Mouse (Mus musculus): ENCODE data around the gene Stard13. TPM values are rescaled to one million over a fixed set of nuclear protein-coding genes. Genes with fewer than 3 reads are reported as not detected.

The Stard13 gene
- polyA plus RNA-seq, 1 experiment: 1.9 TPM

DNA sequence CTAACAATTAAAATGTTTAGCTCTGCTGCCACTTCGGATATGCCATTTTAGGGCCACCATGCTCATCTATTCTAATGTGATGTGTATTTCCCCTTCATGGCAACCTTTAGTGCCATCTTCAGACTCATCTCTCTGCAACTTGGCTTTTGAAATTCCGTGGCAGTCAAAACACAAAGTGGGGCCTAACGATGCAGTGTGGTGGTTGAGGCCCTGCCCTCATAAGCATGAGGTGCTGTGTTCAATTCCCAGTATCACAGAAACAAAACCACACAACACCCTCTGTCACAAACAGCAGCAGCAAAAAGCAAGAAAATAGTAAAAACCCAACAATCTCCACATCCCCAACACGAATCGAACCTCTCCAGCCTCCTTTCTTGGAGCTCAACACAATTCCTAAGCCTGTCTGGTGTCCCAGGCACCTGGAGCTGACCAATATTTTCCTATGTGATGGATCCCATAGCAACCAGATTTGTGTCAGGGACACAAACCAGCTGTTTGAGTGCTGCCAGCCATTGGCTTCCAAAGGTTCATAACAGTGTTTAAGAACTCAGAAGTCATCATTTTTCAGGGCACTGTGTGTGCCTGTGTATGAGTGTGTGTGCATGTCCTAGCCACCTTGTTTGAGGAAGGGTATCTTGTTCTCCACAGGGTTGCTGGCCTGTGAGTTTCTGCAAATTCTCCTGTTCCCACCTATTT is 117.3 kb downstream of the Stard13 start:
- Histone ChIP-seq H3K4me1 (replicated peaks; ENCODE audit: control insufficient read depth, insufficient read depth, low read length) (no peaks in the 10 kb centered on the region), H3K4me3 (ENCODE audit: control insufficient read depth, insufficient read depth, low read length) (no peak overlapping the region), H3K27ac (ENCODE audit: control insufficient read depth, insufficient read depth, low read length) (no peak overlapping the region), H3K27me3 (ENCODE audit: control insufficient read depth, insufficient read depth, low read length) (no peaks in the 10 kb centered on the region), H3K36me3 (ENCODE audit: control insufficient read depth, insufficient read depth, low read length) (no peaks in the 10 kb centered on the region)
- no peak for TF ChIP-seq CTCF (IDR thresholded peaks at IDR 0.05; ENCODE audit: borderline replicate concordance, control insufficient read depth, extremely low read depth, insufficient read depth, low read length, poor library complexity)
- no peak for TF ChIP-seq POLR2A (IDR thresholded peaks at IDR 0.05; ENCODE audit: control insufficient read depth, extremely low read depth, insufficient read depth, low read length, poor library complexity)
- 92% methylated on average over 5 of the region's 5 CpGs for WGBS
- DNase-seq: no peak

- no peak overlapping the region for H3K27ac ChIP-seq (ENCODE audit: control insufficient read depth, insufficient read depth, low read length)
These were observed 120.9 kb downstream of the Stard13 start for GRCm38 (mm10) chr5:151112743-151113142.

GRCm38 (mm10) chr5:151111080-151111871 is 122.4 kb downstream of the Stard13 start:
- no peak for DNase-seq
- Histone ChIP-seq H3K27me3 (ENCODE audit: control insufficient read depth, insufficient read depth, low read length) (no peaks in the 10 kb centered on the region), H3K4me3 (ENCODE audit: control insufficient read depth, insufficient read depth, low read length) (no peak overlapping the region), H3K27ac (ENCODE audit: control insufficient read depth, insufficient read depth, low read length) (no peak overlapping the region), H3K4me1 (replicated peaks; ENCODE audit: control insufficient read depth, insufficient read depth, low read length) (no peaks in the 10 kb centered on the region), H3K36me3 (ENCODE audit: control insufficient read depth, insufficient read depth, low read length) (no peaks in the 10 kb centered on the region)
- WGBS: 93% methylated on average over 7 of the region's 7 CpGs
- TF ChIP-seq CTCF (IDR thresholded peaks at IDR 0.05; ENCODE audit: borderline replicate concordance, control insufficient read depth, extremely low read depth, insufficient read depth, low read length, poor library complexity) (no peak), POLR2A (IDR thresholded peaks at IDR 0.05; ENCODE audit: control insufficient read depth, extremely low read depth, insufficient read depth, low read length, poor library complexity) (no peak)

More at GRCm38 (mm10) chr5:151112743-151113142, 120.9 kb downstream of the Stard13 start:
- 96% methylated on average over 9 of the region's 9 CpGs for WGBS
- no peaks in the 10 kb centered on the region for H3K27me3 ChIP-seq (ENCODE audit: control insufficient read depth, insufficient read depth, low read length)
- no peak overlapping the region for H3K4me3 ChIP-seq (ENCODE audit: control insufficient read depth, insufficient read depth, low read length)
- H3K36me3 ChIP-seq (ENCODE audit: control insufficient read depth, insufficient read depth, low read length): no peaks in the 10 kb centered on the region
- DNase-seq: no peak
- TF ChIP-seq CTCF (IDR thresholded peaks at IDR 0.05; ENCODE audit: borderline replicate concordance, control insufficient read depth, extremely low read depth, insufficient read depth, low read length, poor library complexity) (no peak), POLR2A (IDR thresholded peaks at IDR 0.05; ENCODE audit: control insufficient read depth, extremely low read depth, insufficient read depth, low read length, poor library complexity) (no peak)
- H3K4me1 ChIP-seq (replicated peaks; ENCODE audit: control insufficient read depth, insufficient read depth, low read length): no peaks in the 10 kb centered on the region

- Histone ChIP-seq H3K36me3 (ENCODE audit: control insufficient read depth, insufficient read depth, low read length) (no peaks in the 10 kb centered on the region), H3K27ac (ENCODE audit: control insufficient read depth, insufficient read depth, low read length) (no peak overlapping the region), H3K4me1 (replicated peaks; ENCODE audit: control insufficient read depth, insufficient read depth, low read length) (no peaks in the 10 kb centered on the region), H3K27me3 (ENCODE audit: control insufficient read depth, insufficient read depth, low read length) (no peaks in the 10 kb centered on the region), H3K4me3 (ENCODE audit: control insufficient read depth, insufficient read depth, low read length) (no peak overlapping the region)
- no peak for DNase-seq
- TF ChIP-seq POLR2A (IDR thresholded peaks at IDR 0.05; ENCODE audit: control insufficient read depth, extremely low read depth, insufficient read depth, low read length, poor library complexity): no peak
- TF ChIP-seq CTCF (IDR thresholded peaks at IDR 0.05; ENCODE audit: borderline replicate concordance, control insufficient read depth, extremely low read depth, insufficient read depth, low read length, poor library complexity): no peak
- WGBS: 82% methylated on average over 6 of the region's 6 CpGs
These were observed 123.2 kb downstream of the Stard13 start for GRCm38 (mm10) chr5:151110461-151110908.

DNA sequence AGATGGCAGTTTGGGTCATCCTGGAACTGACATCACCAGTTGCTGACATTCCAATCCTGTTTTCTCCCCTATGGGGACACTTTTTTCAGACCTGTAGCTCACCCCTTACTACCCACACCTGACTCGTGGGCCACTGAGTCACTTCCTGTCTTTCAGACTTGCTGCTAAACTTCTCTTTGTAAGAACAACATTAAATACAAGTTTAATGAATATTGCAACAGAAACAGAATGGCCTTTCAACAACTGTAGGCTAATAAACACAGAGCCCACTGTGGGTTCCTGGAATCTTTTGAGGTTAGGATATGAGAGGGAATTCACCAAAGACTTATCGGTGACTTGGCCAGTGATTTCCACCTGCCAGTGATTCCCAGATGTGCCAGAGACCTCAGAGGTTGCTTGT is 123.8 kb downstream of the Stard13 start:
- no peaks in the 10 kb centered on the region for H3K36me3 ChIP-seq (ENCODE audit: control insufficient read depth, insufficient read depth, low read length)
- H3K27ac ChIP-seq (ENCODE audit: control insufficient read depth, insufficient read depth, low read length): no peak overlapping the region
- 44% methylated on average over 2 of the region's 2 CpGs for WGBS
- no peaks in the 10 kb centered on the region for H3K27me3 ChIP-seq (ENCODE audit: control insufficient read depth, insufficient read depth, low read length)
- no peak for DNase-seq
- no peak overlapping the region for H3K4me3 ChIP-seq (ENCODE audit: control insufficient read depth, insufficient read depth, low read length)
- no peaks in the 10 kb centered on the region for H3K4me1 ChIP-seq (replicated peaks; ENCODE audit: control insufficient read depth, insufficient read depth, low read length)
- TF ChIP-seq POLR2A (IDR thresholded peaks at IDR 0.05; ENCODE audit: control insufficient read depth, extremely low read depth, insufficient read depth, low read length, poor library complexity) (no peak), CTCF (IDR thresholded peaks at IDR 0.05; ENCODE audit: borderline replicate concordance, control insufficient read depth, extremely low read depth, insufficient read depth, low read length, poor library complexity) (no peak)

GRCm38 (mm10) chr5:151108955-151109354 is 124.7 kb downstream of the Stard13 start:
- Histone ChIP-seq H3K27me3 (ENCODE audit: control insufficient read depth, insufficient read depth, low read length) (no peaks in the 10 kb centered on the region), H3K36me3 (ENCODE audit: control insufficient read depth, insufficient read depth, low read length) (no peaks in the 10 kb centered on the region), H3K4me3 (ENCODE audit: control insufficient read depth, insufficient read depth, low read length) (no peak overlapping the region), H3K4me1 (replicated peaks; ENCODE audit: control insufficient read depth, insufficient read depth, low read length) (no peaks in the 10 kb centered on the region), H3K27ac (ENCODE audit: control insufficient read depth, insufficient read depth, low read length) (no peak overlapping the region)
- WGBS: 91% methylated on average over 7 of the region's 7 CpGs
- TF ChIP-seq POLR2A (IDR thresholded peaks at IDR 0.05; ENCODE audit: control insufficient read depth, extremely low read depth, insufficient read depth, low read length, poor library complexity): no peak
- TF ChIP-seq CTCF (IDR thresholded peaks at IDR 0.05; ENCODE audit: borderline replicate concordance, control insufficient read depth, extremely low read depth, insufficient read depth, low read length, poor library complexity): no peak
- DNase-seq: no peak

All from thymus, adult 2 months (tissue).